Mouse (Mus musculus) frontal cortex, postnatal 14 days (tissue): ENCODE results near the gene Trf.
"Not testable (repeated sequence)": the region's sequence is repeated elsewhere in the genome, so short reads cannot be mapped to it uniquely, and the experiment has no call there.

ENCODE experiments used
- DNase-seq, 2 experiments: peaks; one replicate each; pipeline ENCODE4 v3.0.0; 2022; ENCODE audit warnings: low spot score in 2 of 2

The Trf gene

GRCm38 (mm10) chr9:103224721-103225120 is 5.5 kb downstream of the Trf start:
- DNase-seq = no peak

DNA sequence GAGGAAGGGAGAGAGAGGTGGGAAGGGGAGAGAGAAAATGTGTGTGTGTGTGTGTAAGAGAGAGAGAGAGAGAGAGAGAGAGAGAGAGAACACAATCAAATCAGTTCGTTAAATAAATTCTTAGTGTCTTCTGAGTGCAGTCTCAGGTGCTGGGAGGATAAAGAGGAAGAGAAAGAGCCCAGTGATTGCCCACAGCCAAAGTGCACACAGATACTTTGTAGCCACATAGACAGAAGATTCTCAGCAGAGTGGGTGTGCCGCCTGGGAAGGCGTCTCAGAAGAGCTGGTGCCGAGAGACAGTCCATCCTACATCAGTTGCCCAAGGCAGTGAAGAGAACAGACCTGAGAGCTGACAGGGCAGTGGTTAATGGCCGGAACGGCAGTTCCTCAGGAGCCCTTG is 16.0 kb downstream of the Trf start:
- no peak for DNase-seq

GRCm38 (mm10) chr9:103213631-103214030 is 16.6 kb downstream of the Trf start:
- DNase-seq = no peak

DNA sequence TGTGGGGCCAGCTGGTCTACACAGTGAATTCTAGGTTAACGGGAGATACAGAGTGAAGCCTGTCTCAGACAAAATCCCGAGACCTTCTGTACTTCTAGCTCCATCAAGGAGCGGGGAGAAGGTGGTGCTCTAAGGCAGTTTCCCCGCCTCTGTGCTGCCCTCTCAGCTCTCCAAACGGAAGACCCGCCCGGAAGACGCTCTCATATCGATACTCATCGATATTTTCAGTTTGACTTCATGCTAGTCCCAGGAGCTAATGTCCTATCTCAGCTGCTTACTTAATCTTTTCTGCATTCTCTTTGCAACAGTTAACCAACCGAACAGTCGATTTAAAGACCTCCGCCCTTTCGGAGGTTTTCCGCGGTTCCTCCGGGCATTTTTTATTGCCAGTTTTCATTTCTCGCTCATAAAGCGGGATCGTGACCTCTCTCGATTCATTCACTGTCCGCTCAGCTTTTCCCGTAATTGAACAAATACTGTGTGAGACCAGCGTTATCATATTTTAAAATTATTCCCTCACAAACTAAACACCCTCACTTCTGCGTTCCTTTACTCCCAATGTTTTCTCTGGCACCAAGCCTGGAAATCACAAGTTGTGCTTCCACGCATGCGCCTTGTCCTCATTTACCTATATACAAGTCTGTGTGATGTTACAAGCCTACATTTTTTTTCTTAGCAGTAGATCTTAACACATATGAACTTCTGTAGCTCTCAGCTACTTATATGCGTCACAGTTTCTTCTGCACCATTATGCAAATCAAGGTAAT is 17.4 kb downstream of the Trf start:
- DNase-seq = no peak

- DNase-seq = no peak
These were observed 21.3 kb downstream of the Trf start for GRCm38 (mm10) chr9:103208802-103209423.

GRCm38 (mm10) chr9:103207846-103208245 is 22.4 kb downstream of the Trf start:
- peak in 1 of 2 experiments; percentile 39 for DNase-seq

DNA sequence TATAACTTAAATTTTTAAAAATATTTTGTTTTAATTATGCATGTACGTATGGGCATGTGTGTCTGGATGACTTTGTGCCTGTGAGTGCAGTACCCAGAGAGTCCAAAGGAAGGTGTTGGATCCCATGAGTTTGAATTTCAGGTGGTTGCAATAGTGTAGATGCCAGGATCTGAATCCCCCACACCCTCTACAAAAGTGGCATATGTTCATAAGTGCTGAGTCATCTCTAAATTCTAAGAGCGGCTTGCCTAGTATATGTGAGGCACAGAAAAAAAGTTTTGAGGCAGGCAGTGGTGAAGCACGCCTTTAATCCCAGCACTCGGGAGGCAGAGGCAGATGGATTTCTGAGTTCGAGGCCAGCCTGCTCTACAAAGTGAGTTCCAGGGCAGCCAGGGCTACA is 24.5 kb downstream of the Trf start:
- DNase-seq = no peak

DNA sequence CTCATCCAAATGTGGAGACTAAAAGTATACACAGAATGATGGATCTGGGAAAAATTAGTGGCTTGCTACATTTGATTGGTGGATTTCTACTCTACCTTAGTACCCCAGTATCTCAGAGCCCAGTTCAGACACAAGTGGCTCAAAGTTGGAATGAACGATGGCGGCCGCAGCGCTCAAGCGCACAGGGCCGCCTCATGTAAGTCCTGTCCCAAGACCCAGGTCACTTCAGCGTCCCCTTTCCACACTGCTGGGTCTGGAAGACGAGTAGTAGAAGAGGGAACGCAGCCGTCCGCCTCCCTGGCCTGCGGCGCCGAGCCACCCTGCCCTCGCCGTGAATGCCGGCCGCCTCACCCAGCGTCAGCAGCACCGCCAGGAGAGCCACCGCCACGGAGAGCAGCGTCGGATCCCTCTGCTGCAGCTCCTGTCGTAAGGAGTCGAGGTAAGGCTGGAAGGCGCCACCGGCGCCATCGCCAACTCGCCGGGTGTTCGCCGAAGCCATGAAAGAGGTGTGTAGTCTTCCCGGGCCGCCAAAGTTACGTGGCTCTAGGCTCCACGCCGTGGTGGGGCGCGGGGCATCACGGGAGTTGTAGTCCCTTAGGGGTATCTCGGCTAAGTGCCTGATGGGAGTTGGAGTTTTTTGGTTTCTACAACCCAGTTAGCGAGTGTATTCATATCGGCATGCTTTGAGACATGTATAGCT is 28.5 kb downstream of the Trf start, which contains the start of gene Srprb:
Srprb (minus strand) TSS at position 577 of the 700 bp plus-strand sequence.
- peak; percentile 83 to 89 for DNase-seq

- no peak for DNase-seq
These were observed 41.8 kb downstream of the Trf start for GRCm38 (mm10) chr9:103188416-103188815.

DNA sequence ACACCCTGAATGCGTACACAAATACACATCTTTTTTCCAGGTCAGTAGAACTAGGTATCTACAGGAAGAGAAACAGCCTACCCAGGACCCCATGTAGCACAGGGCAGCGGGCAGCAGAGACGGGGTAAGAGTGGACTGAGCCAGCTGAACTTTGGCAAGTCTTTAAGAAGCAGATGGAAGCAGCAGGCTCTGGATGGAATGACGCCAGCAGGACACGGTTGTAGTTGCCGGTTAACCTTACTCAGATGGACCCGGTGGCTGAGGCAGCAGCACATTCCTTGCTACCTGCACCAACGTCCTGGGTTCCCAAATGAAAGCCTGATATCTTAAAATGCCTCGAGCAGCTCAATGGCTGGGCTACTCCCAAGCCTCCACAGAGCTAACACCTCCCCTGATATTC is 43.5 kb downstream of the Trf start:
- DNase-seq = no peak

DNA sequence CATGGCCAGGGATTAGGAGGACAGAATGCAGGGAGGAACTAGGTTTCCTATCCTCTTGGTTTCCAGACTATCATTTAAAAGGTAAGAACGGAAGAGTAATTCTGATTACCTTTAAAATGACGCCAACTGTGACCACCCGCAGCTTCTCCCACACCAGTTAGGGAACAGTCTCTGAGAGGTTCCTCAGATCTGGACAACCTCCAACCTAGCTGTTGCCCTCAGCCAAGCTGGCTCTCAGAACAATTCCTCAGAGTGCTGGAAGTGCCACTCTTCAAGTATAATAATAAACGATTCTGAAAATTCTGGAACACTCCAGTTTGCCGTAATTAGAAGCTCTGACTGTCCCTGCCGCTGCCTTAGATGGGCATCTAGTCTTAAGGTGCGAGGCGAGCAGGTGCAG is 44.3 kb downstream of the Trf start:
- DNase-seq = no peak

DNA sequence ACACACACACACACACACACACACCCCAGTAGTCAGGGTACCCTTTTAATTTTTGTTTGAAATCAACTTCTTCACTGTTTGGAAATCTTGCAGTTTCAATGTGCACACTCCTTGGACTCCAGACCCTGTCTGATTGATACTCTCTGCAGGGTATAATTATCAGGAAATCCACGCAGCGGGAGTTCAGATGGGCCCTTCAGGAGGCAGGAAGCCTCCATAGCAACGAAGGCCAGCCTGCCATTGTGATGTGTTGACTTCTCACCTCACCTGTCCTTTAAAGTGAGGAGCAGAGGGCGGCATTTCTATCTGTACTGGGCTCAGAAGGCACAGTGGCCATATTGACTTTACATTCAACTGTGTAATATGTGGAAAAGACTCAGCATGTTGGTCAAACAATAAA is 45.4 kb downstream of the Trf start:
- no peak for DNase-seq

- DNase-seq = no peak
These were observed 48.4 kb downstream of the Trf start for GRCm38 (mm10) chr9:103181886-103182285.

GRCm38 (mm10) chr9:103180807-103181565 is 49.3 kb downstream of the Trf start:
- peak; percentile 38 to 47 for DNase-seq

DNA sequence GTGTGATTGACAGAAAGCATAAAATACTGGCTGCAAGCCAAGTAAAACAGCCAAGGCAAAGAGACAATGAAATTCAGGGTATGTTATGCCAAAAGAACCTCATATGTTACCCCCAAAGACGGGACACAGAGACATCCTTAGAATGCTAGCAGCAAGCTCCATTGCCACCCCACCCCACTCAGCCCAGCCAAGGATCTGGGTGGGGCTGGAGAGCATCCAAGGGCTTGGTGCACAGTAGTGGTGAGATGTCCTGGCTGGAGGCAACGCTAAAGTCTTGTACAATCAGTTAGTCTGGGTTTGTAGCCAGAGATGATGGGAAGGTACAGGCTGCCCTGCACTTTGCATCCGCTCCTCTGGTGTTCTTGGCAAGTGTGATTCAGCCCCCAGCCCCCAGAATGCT is 49.9 kb downstream of the Trf start:
- DNase-seq = no peak

DNA sequence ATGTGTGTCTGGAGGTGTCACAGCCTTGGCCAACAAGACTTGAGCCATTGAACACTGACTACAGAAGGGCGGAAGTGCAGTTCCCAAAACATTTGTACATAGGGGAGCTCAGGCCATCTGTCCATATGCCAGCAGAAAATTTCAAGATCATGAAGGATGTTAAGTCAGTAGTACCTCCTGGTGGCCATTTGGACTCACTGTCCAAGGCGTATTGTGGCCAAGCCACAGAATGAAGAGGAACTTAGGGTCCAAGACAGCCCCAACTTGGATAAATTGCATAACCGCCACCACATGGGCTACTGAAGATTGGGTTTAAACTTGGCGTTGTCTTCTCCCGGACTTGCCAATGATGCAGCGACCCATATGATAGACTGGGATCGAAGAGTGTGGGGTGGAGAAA is 54.6 kb downstream of the Trf start:
- no peak for DNase-seq

DNA sequence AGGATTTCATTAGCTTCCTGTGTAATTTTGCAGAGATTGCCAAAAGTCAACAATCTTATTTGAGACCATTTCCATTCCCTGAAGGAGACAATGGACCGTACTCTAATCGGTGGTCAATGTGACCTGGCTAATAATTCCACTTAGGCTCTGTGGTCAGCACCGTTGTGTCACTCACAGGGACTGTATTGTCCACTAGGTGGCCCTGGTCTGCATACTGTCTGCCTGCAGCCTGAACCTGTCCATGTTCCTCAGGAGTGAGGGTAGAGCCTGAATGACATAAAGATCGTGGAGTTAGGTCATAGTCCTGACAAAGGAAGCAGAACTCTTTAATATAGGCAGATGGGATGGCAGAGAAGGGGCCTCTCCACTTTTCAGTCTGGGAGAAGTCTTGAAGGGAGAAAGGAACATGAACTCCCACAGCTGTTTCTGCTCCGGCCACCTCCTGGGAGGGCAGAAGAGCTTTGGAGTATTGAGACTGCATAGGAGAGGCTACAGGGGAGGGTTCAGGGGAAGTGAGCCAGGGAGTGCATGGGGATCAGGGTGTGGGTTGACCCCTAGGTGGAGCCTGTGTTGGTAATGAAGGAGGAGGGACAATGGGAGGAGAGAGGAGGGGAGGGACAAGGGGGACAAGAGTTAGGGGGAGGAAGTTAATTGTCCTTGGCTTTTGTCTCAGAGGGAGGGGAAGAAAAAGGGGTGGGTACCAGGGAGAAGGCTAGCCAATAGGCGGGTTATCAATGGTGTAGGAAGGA is 55.3 kb downstream of the Trf start:
- no peak for DNase-seq

GRCm38 (mm10) chr9:103168771-103169170 is 61.5 kb downstream of the Trf start:
- no peak for DNase-seq

- DNase-seq = no peak
These were observed 62.2 kb downstream of the Trf start for GRCm38 (mm10) chr9:103168046-103168445.

GRCm38 (mm10) chr9:103163806-103164205 is 66.4 kb downstream of the Trf start:
- no peak for DNase-seq

GRCm38 (mm10) chr9:103155158-103155557 is 75.1 kb downstream of the Trf start:
- not testable (repeated sequence) for DNase-seq
